Mouse (Mus musculus) liver, adult 2 months (tissue): ENCODE measurements around the gene Dcaf8.

Experiments
- CTCF ChIP-seq: fragments of 200-500 bp; IDR thresholded peaks from 2 replicates; pipeline ENCODE4 v1.5.1; 2011; ENCODE audit warnings: low read depth, low read length, control low read depth
- POLR2A ChIP-seq: fragments of 200-500 bp; IDR thresholded peaks from 2 replicates; pipeline ENCODE4 v1.6.1; 2011; ENCODE audit warnings: low read length, control low read depth; ENCODE audit not compliant: insufficient read depth; ENCODE audit errors: extremely low read depth

DNA sequence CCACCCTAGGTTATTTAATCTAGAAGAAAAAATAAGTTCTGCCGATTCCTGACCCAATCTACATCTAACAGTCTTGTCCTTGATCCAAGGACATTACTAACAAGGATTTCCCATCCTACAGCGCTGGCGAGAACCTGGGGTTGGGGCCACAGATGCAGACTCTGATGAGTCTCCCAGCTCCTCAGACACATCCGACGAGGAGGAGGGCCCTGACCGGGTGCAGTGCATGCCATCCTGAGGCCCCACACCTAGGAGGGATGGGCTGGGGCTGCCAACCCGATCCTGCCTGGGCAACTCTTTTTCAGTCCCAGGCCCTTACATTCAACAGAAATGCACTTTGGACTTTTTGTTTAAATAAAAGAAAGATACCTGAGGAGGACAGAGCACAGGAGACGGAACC, 46.6 kb downstream of the Dcaf8 start:
- TF ChIP-seq CTCF (no peak), POLR2A (no peak)
